Mouse (Mus musculus) T-cell, adult 2 months (primary cell): ENCODE measurements around the gene Fcrla.
"Not testable (repeated sequence)": the region's sequence is repeated elsewhere in the genome, so short reads cannot be mapped to it uniquely, and the experiment has no call there.

Experiments used
- DNase-seq: peaks from one replicate; pipeline ENCODE4 v3.0.0; 2022; ENCODE audit warnings: low spot score

Gene Fcrla

DNA sequence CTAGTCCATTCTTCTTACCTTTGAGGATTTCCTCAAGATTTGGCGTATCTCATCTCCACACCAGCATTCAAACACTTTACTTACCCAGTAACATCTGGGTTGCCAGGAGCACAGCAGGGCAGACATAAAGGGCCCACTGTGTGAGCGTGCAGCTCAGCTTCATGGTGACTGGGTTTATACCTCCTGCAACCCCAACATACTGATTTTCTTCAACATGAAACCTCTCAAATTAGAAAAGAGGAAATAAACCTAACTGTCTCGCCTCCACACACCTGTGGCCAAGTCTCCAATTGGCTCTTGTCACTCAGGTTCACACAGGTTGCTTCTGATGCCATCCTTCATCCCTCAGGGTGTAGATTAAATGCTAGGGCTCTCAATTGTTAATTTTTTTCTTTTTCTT is at the start of gene Fcrla:
Gene Fcrla, minus strand, starts transcription at position 206 of the 400 bp plus-strand sequence.
- no peak for DNase-seq

GRCm38 (mm10) chr1:170976447-170976846 is 49.1 kb upstream of the Fcrla start, which contains the start of gene Fcgr2b:
Gene Fcgr2b, minus strand, starts transcription at chr1:170976547.
- DNase-seq: no peak

DNA sequence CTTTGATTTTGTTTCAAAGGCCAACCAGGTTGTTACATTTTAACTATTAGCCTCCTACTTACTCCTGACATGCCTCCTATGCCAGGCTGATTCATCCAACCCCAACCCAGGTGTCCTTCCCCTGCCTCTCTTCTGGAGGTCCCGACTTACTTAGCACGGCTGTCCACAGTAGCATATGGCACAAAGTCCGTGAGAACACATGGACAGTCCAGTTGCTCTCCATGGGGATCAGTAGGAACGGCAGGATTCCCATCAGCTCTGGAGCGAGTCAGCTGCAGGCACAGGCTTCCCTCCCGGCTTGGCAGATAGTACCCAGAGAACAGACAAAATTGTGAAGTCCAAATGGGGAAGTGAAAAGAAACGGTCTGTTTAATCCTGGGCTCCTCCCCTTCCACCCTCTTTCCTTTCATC is 48.4 kb upstream of the Fcrla start:
- no peak for DNase-seq

DNA sequence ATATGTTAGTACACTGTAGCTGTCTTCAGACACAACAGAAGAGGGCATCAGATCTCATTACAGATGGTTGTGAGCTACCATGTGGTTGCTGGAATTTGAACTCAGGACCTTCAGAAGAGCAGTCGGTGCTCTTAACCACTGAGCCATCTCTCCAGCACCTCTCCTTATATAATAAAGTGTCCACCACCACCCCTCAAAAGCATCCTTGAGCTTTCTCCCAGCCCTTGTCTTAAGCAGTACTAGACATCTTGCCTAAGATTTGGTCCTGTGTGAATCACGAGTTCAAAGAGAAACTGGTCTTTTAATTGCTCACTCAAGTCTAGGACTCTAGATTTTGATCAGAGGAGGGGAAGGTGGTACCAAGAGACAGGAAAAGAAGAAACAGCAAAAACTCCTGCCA is 48.0 kb upstream of the Fcrla start:
- not testable (repeated sequence) for DNase-seq

DNA sequence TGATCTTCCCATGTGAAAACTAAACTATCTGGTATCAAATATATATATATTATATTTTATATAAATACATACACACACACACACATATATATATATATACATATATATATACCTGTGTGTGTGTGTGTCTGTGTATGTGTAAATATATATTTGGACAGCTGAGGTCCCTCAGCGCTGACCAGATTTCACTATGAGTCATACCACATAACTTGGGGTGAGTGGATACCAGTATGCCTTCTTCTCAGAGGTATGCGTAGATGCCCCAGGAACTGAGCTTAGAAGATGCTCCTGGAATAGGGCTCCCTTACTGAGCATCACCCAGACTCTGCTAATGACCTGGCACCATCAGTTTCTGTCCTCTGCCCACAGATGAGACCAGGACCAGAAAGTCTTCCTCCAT is 47.4 kb upstream of the Fcrla start:
- DNase-seq: no peak

GRCm38 (mm10) chr1:170974171-170974570 is 46.8 kb upstream of the Fcrla start:
- DNase-seq: no peak

DNA sequence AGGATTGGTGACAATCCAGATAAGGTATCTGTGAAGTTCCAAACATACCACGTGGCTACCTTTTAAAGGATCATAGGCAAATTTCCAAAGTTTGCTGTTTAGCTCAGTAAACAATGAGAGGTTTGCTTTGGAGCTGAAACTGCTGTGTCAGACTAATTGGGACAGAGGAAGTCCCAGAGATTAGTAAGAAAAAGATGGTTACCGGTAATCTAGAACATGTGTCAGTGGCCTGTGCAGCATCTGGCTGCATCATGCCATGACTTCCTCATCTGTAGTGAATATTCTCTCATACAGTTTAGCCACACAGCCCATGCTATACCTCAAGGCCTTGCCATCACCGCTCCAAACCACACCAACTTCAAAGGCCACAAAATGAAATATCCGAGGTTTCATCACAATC is 45.6 kb upstream of the Fcrla start:
- no peak for DNase-seq

DNA sequence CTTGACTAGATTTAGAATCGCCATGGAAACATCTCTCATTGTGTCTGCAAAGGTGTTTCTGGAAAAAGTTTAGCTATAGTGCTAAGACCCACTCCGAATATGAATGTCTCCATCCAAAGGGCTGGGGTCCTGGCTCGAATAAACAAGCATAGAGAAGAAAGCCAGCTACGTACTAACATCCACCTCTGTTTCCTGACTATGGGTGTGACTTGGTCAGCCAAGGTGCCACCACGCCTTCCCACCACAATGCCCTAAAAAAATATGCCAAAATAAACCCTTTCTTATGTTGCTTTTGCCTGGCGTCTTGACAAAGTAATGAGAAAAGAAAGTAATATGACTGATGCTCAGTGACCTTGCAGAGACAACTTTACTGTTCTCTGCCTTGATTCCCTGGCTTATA is 45.1 kb upstream of the Fcrla start:
- DNase-seq: no peak

DNA sequence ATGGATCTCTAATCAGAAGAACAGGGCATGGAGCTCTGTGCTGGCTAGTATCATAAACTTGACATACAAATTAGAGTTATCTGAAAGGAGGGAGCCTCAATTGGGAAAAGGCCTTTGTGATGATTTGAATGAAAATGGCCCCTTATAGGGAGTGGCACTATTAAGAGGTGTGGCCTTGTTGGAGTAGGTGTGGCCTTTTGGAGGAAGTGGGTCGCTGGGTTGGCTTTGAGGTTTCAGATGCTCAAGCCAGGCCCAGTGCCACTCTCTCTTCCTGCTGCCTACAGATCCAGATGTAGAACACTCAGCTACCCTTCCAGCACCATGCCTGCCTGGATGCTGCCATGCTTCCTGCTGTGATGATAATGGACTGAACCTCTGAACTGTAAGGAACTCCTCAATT is 41.2 kb upstream of the Fcrla start:
- no peak for DNase-seq

GRCm38 (mm10) chr1:170967581-170967980 is 40.2 kb upstream of the Fcrla start:
- no peak for DNase-seq

GRCm38 (mm10) chr1:170963087-170963486 is 35.7 kb upstream of the Fcrla start:
- DNase-seq: no peak

- no peak for DNase-seq
Measured at GRCm38 (mm10) chr1:170962301-170962700, 34.9 kb upstream of the Fcrla start.

DNA sequence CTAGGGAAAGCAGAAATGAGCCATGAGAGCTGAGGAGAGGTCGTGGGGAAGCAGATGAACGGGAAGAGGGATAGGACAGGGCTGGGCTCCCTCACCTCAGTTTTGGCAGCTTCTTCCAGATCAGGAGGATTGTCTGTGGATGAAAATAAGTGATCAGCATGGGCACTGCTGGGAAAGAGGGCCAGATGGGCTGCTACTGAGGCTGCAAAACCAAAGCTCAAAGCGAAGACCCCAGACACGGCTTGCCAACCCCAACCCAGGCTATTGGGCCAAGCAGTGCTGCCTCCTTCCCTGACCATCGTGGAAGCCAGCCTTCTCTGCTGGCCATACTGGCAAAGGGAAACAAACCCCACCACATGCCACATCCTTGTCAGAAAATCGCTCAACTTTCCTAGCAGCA is 33.7 kb upstream of the Fcrla start:
- no peak for DNase-seq

DNA sequence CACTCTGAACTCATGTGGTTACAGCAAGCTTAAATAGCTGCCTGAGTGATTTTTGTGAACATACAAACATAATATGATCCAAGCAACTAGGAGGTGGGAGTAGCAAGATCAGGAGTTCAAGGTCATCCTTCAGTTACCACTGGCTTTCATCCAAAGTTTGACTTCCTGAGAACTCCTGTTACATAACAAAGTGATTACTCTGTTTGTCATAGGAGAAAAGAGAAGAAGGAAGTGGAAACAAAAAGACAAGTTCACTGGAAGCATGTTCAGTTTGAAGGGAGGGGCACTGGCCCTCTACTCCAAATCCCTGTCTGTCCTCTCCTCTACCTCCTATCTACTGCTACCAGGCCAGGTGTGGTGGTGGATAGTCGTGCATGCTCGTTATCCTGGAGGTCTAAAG is 32.4 kb upstream of the Fcrla start:
- DNase-seq: no peak

GRCm38 (mm10) chr1:170958225-170958624 is 30.8 kb upstream of the Fcrla start:
- DNase-seq: no peak

DNA sequence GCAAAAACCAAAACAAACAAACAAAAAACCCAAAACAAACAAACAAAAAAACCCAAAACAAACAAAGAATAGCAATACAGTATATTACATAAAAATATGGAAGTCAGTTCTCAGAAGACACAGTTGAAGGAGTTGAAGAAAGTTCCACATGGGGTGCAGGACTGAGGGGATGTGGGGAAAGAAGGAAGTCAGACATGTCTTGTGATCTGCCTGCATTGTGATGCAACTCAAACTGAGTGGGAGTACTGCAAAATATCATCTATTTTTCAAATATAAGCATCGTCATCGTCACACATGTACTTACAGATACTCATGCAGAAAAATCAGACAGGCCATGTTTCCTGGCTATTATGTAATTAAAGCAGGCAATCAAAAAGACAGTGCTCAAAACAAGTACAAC is 25.8 kb upstream of the Fcrla start:
- DNase-seq: no peak

- no peak for DNase-seq
Measured at GRCm38 (mm10) chr1:170950772-170951171, 23.4 kb upstream of the Fcrla start.

DNA sequence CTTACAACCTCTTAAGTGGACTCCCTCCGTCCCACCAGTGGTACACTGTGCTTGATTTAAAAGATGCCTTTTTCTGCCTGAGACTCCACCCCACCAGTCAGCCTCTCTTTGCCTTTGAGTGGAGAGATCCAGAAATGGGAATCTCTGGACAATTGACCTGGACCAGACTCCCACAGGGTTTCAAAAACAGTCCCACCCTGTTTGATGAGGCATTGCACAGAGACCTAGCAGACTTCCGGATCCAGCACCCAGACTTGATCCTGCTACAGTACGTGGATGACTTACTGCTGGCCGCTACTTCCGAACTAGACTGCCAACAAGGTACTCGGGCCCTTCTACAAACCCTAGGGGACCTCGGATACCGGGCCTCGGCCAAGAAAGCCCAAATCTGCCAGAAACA is 17.5 kb upstream of the Fcrla start:
- not testable (repeated sequence) for DNase-seq

DNA sequence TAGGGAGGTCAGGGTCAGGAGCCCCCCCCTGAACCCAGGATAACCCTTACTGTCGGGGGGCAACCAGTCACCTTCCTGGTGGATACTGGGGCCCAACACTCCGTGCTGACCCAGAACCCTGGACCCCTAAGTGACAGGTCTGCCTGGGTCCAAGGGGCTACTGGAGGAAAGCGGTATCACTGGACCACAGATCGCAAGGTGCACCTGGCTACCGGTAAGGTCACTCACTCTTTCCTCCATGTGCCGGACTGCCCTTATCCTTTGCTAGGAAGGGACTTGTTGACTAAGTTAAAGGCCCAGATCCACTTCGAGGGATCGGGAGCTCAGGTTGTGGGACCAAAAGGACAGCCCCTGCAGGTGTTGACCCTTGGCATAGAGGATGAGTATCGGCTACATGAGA is 16.8 kb upstream of the Fcrla start:
- not testable (repeated sequence) for DNase-seq

- peak; percentile 4 for DNase-seq
Measured at GRCm38 (mm10) chr1:170939255-170939654, 11.9 kb upstream of the Fcrla start.

DNA sequence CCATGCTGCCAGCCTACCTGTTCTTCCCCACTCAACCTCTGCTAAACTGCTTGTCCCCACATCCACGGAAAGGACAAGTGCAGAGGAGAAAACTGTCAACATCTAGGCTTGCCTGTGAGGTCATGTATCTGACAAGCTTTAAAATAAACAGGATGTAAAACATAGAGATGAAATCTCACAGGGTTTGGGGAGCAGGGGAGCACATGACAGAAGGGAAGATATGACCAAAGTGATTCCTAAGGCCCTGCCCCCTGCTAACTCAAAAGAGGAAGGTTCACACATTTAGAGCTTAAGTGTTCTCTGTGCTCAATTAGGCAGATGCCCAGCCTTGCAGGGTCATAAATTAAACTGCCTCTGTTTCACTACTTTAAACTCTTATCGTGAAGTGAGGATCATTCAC is 7.0 kb upstream of the Fcrla start:
- DNase-seq: peak; percentile 1

DNA sequence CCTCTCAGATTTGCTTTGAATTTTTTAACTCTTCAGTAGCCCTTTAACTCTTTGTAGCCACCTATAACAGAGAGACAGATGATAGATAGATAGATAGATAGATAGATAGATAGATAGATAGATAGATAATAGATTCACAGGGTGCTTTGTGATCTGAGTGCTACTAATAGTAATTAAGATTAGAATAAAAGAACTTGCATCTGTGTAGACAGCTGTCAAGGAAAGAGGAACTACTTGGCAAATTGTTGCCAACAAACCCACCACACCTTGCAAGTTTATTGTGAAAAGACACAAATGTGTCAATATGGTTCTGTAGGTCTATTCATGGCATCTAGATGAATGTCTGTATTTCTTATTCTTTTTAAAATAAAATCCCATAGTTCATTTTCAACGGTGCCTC is 6.6 kb upstream of the Fcrla start:
- DNase-seq: no peak

GRCm38 (mm10) chr1:170933386-170933920 is 6.1 kb upstream of the Fcrla start:
- DNase-seq: no peak

DNA sequence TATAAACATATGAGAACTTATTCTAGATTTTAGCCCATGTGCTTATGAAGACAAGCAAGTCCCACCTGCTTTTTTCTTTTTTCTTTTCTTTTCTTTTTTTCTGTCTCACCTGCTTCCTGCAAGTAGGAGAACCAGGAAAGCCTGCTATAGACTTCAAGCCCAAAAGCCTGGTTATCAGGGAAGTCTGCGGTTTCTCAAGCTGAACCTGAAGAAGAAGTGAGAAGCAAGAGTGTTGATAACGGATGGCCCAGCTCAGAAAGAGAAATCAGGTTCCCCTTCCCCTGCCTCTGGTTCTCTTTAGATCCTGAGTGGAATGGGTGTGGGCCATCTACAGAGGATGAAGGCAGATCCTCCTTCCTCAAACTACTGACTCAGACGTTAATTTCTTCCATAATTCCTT is 4.7 kb upstream of the Fcrla start:
- no peak for DNase-seq

GRCm38 (mm10) chr1:170929245-170929644 is 1.9 kb upstream of the Fcrla start:
- DNase-seq: no peak
